Mouse (Mus musculus): ENCODE measurements around the gene Muc15. TPM values are rescaled to one million over a fixed set of nuclear protein-coding genes. Genes with fewer than 3 reads are reported as not detected.

Muc15 gene
- polyA plus RNA-seq (2012; ENCODE audit: insufficient read depth, low replicate concordance) = not detected in 2 replicates

DNA sequence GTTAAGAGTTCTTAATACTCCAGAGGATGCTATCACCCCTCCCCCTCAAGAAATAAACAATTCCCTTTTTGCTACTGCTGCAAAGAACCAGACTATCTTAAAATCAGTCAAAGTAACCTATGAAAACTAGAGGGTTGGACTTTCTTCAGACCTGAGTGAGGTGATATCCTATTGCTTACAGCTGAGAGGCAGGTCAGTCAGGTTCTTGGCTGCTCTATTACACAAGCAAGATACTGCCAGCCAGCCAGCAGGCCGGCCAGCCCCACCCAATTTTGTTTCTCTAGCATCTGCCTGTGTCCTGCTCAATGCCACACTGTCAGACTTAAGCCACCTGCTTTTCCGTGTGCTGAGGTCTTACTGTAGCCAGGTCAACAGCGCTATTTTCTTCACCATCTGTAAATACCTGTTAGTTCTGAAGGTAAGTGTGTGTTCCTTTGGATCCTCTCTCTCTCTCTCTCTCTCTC, at the start of gene Muc15:
Gene Muc15 (plus strand): TSS at position 51 of the 464 bp plus-strand sequence.
- no peaks in the 10 kb centered on the region for H3K36me3 ChIP-seq (replicated peaks; ENCODE audit: low read length)
- no peaks in the 10 kb centered on the region for H3K27me3 ChIP-seq (replicated peaks)
- TF ChIP-seq GATA1 (IDR thresholded peaks at IDR 0.05; ENCODE audit: borderline replicate concordance, low read length) (no peak), FLI1 (IDR thresholded peaks at IDR 0.05; ENCODE audit: low read length) (no peak)
- no peaks in the 10 kb centered on the region for H3K9me3 ChIP-seq
- no peaks in the 10 kb centered on the region for H3K4me1 ChIP-seq
- H3K4me3 ChIP-seq (replicated peaks) = no peak within 1 kb of the TSS

DNA sequence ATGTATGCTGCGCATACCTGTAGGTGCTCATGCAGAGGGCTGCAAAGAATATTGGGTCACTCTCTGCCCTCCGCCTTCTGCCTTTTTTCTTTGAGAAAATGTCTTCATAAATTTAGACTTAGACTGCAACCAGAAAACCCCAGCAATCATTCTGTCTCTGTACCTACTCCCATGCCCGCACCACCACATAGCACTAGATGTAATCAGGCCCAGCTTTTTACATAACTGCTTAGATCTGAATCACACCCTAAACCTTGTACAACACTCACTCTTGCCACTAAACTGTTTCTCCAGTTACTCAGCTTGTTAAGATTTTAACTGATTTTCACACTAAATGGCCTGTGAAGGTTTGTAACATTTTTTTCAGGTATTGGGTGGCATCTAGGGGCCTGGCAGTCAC, 11.7 kb upstream of the Muc15 start:
- H3K9me3 ChIP-seq = no peaks in the 10 kb centered on the region
- H3K4me1 ChIP-seq = no peaks in the 10 kb centered on the region
- TF ChIP-seq GATA1 (IDR thresholded peaks at IDR 0.05; ENCODE audit: borderline replicate concordance, low read length) (no peak), FLI1 (IDR thresholded peaks at IDR 0.05; ENCODE audit: low read length) (no peak)
- no peaks in the 10 kb centered on the region for H3K36me3 ChIP-seq (replicated peaks; ENCODE audit: low read length)
- no peaks in the 10 kb centered on the region for H3K27me3 ChIP-seq (replicated peaks)
- H3K4me3 ChIP-seq (replicated peaks) = no peak overlapping the region

DNA sequence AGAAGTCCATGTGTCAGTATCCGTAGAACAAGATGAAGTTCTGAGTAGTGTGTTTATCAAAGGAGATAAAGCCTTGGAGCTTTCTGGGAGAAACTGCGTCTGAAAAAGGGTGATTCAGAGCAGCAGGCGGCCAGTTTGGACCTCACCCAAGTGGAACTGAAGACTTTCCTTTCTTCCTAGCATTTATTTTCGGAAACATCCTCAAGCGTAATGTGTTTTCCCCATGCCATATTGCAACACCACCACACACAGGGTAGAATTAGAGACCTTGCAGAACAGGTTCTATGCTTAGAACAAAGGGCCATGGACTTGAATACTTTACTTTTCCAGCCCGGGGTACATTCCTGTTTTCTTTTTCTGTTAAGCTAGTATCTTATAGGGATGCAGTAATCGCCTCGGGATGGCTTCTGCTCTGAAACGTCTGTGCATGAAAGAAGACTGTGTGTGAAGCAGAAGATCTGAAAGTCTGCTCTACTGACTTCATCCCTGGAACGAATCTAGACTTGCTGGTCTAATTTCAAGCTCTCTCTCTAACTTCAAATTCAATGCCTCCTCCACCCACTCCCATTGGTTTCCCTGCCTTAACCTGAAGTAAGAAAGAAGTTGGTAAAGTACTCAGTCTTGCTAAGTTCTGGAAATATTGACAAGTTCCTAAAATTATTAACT, 11.0 kb upstream of the Muc15 start:
- TF ChIP-seq FLI1 (IDR thresholded peaks at IDR 0.05; ENCODE audit: low read length) (no peak), GATA1 (IDR thresholded peaks at IDR 0.05; ENCODE audit: borderline replicate concordance, low read length) (no peak)
- Histone ChIP-seq H3K4me3 (replicated peaks) (no peak overlapping the region), H3K4me1 (no peaks in the 10 kb centered on the region), H3K27me3 (replicated peaks) (no peaks in the 10 kb centered on the region), H3K36me3 (replicated peaks; ENCODE audit: low read length) (no peaks in the 10 kb centered on the region), H3K9me3 (no peaks in the 10 kb centered on the region)

DNA sequence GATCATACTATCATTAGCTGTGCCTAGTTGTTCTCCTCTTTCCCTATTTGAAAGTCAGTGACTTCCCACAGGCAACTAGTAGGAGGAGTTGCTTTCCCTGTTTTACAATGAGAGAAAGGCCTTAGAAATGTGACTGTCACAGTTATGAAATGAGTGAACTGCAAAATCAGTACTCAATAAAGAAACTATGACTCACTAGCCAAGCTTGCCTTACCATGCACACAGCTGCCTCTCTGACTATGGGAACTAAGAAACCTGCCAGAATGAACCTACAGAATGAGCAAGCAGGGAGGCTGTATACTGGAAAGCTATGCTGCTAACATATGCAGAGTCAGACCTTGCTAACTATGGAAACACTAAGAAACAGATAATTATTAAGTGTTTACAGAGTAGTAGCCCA, 2.1 kb upstream of the Muc15 start:
- Histone ChIP-seq H3K4me3 (replicated peaks) (no peak overlapping the region), H3K36me3 (replicated peaks; ENCODE audit: low read length) (no peaks in the 10 kb centered on the region), H3K4me1 (no peaks in the 10 kb centered on the region), H3K9me3 (no peaks in the 10 kb centered on the region), H3K27me3 (replicated peaks) (no peaks in the 10 kb centered on the region)
- TF ChIP-seq GATA1 (IDR thresholded peaks at IDR 0.05; ENCODE audit: borderline replicate concordance, low read length) = no peak
- no peak for TF ChIP-seq FLI1 (IDR thresholded peaks at IDR 0.05; ENCODE audit: low read length)

DNA sequence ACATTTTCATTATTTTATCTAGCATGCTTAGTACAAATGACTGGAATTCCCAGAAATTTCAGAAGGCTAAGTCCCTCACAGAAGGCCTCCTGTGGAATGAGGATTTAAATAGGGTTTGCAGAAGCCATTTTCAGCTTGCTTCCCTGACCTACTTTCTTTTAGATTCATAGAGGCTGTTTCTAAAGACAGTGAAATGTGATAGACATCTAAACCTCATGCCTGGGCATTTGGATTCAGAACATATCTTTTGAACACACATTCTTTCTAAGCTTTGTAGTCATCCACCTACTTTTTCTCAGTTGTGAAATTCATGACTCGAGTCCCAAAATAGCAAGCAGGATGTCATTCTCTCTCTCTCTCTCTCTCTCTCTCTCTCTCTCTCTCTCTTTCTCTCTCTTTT, 1.1 kb downstream of the Muc15 start:
- Histone ChIP-seq H3K9me3 (no peaks in the 10 kb centered on the region), H3K4me3 (replicated peaks) (no peak overlapping the region), H3K4me1 (no peaks in the 10 kb centered on the region), H3K27me3 (replicated peaks) (no peaks in the 10 kb centered on the region), H3K36me3 (replicated peaks; ENCODE audit: low read length) (no peaks in the 10 kb centered on the region)
- TF ChIP-seq FLI1 (IDR thresholded peaks at IDR 0.05; ENCODE audit: low read length) (no peak), GATA1 (IDR thresholded peaks at IDR 0.05; ENCODE audit: borderline replicate concordance, low read length) (no peak)

DNA sequence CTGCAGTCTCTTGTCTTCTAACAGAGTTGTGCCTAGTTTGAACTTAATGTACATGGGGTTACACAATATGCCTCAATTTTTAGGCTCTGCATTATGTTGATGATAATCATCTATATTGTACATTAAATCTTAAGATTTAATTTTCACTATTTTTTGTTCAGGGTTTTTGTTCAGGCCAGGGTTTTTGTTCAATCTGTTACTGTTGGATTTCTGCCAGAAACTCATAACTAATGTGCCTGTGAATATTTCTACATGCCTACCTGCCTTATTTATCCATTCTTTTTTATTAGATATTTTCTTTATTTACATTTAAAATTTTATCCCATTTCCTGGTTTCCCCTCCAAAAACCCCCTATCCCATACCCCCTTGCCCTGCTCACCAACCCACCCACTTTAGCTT, 5.0 kb downstream of the Muc15 start:
- TF ChIP-seq GATA1 (IDR thresholded peaks at IDR 0.05; ENCODE audit: borderline replicate concordance, low read length) (no peak), FLI1 (IDR thresholded peaks at IDR 0.05; ENCODE audit: low read length) (no peak)
- Histone ChIP-seq H3K27me3 (replicated peaks) (no peaks in the 10 kb centered on the region), H3K9me3 (no peaks in the 10 kb centered on the region), H3K36me3 (replicated peaks; ENCODE audit: low read length) (no peaks in the 10 kb centered on the region), H3K4me3 (replicated peaks) (no peak overlapping the region), H3K4me1 (no peaks in the 10 kb centered on the region)

DNA sequence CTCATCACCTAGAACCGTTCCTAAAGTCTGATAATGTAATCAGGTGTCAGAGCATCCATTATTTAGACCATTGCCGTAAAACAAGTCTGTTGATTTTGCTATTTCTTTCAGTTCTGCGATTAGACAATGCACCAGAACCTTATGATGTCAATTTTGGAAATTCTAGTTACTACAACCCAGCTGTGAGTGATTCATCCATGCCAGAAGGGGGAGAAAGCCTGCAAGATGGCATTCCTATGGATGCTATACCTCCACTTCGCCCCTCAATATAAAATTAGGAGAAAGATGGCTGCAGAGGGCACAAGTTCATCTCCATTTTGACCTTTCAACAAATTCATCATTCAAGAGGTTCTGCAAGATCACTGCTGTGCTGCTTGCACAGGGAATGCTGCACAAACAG, 16.1 kb downstream of the Muc15 start:
- no peaks in the 10 kb centered on the region for H3K36me3 ChIP-seq (replicated peaks; ENCODE audit: low read length)
- H3K27me3 ChIP-seq (replicated peaks) = no peaks in the 10 kb centered on the region
- H3K4me3 ChIP-seq (replicated peaks) = no peak overlapping the region
- no peaks in the 10 kb centered on the region for H3K9me3 ChIP-seq
- TF ChIP-seq GATA1 (IDR thresholded peaks at IDR 0.05; ENCODE audit: borderline replicate concordance, low read length) (no peak), FLI1 (IDR thresholded peaks at IDR 0.05; ENCODE audit: low read length) (no peak)
- no peaks in the 10 kb centered on the region for H3K4me1 ChIP-seq

DNA sequence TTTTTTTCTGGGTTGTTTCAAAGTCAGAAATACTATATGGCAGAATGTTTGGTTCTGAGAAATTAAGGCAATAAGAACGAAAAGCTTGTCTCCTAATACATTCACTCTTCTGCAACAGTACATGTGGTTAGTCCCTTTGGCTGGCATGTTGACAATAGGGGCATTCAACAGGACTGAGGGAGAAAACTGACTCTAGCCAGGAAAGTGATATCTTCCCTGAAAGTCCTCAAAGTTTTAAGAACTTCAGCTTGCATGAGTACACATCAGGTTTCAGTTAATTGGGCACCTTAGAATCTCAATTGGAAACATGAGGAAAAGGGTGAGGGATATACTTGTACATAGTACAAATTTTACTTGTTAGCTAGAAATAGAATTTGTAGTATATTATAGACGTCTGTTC, 16.8 kb downstream of the Muc15 start:
- Histone ChIP-seq H3K36me3 (replicated peaks; ENCODE audit: low read length) (no peaks in the 10 kb centered on the region), H3K9me3 (no peaks in the 10 kb centered on the region), H3K4me1 (no peaks in the 10 kb centered on the region), H3K27me3 (replicated peaks) (no peaks in the 10 kb centered on the region), H3K4me3 (replicated peaks) (no peak overlapping the region)
- TF ChIP-seq GATA1 (IDR thresholded peaks at IDR 0.05; ENCODE audit: borderline replicate concordance, low read length) = no peak
- no peak for TF ChIP-seq FLI1 (IDR thresholded peaks at IDR 0.05; ENCODE audit: low read length)

DNA sequence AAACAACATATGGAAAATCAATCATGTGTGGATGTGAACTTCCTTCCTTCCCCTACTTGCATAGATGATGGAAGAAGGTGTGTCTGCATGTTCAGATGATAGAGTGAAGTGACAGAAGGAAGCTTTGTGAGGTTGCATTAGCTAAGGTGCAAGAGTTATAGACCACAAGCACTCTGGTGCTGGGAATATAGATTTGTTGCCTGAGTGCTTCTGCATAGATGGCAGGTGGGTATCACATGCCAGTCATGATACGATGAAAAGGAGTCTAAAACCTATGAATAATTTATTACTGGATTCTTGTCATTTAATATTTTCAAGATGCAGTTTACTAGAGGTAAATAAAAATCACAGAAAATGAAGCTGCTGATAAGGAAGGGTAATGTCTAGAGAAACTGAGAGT, 18.6 kb downstream of the Muc15 start:
- TF ChIP-seq FLI1 (IDR thresholded peaks at IDR 0.05; ENCODE audit: low read length) (no peak), GATA1 (IDR thresholded peaks at IDR 0.05; ENCODE audit: borderline replicate concordance, low read length) (no peak)
- H3K4me3 ChIP-seq (replicated peaks) = no peak overlapping the region
- H3K4me1 ChIP-seq = no peaks in the 10 kb centered on the region
- H3K27me3 ChIP-seq (replicated peaks) = no peaks in the 10 kb centered on the region
- H3K36me3 ChIP-seq (replicated peaks; ENCODE audit: low read length) = no peaks in the 10 kb centered on the region
- H3K9me3 ChIP-seq = no peaks in the 10 kb centered on the region

DNA sequence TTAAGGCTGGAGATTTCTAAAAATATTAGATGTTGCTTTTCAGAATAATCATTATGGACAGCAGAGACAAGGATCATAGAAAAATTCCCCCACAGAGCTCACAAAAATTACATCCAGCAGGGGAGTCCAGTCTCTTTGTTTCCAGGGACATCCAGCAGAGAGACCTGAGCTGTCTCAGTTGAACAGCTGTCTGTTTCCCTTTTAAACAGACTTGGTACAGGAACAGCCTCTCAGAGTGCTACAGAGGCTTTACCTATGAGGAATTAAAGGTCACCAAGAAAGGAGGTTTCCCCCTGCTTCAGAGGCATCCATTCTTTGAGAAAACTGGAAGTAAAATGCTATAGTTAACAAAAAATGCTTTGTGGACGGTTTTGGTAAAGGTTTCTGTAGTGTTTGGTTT, 19.4 kb downstream of the Muc15 start:
- Histone ChIP-seq H3K9me3 (no peaks in the 10 kb centered on the region), H3K4me1 (no peaks in the 10 kb centered on the region), H3K27me3 (replicated peaks) (no peaks in the 10 kb centered on the region), H3K4me3 (replicated peaks) (no peak overlapping the region), H3K36me3 (replicated peaks; ENCODE audit: low read length) (no peaks in the 10 kb centered on the region)
- TF ChIP-seq FLI1 (IDR thresholded peaks at IDR 0.05; ENCODE audit: low read length) = no peak
- no peak for TF ChIP-seq GATA1 (IDR thresholded peaks at IDR 0.05; ENCODE audit: borderline replicate concordance, low read length)

All from megakaryocyte, embryonic 14.5 days (primary cell).